Mouse (Mus musculus): ENCODE data around the gene Slc28a2.
"Not testable (repeated sequence)": the region's sequence is repeated elsewhere in the genome, so short reads cannot be mapped to it uniquely, and the experiment has no call there.

Slc28a2 gene

DNA sequence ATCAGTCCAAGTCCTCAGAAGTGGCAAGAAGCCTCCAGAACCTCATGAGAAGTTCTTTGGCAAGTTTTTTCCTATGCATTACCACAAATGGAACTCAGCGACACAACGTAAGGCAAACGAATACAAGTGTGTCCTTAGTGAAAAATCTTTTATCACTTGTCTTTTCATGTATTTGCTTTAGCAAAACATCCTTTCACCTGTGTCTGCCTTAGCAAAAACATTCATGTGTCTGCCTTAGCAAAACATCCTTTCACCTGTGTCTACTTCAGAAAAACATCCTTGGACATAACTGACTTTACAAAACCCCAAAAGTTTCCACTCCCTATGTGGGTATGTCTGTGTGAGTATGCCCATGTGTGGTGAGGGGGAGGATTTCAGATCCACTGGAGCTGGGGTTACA is 42.9 kb downstream of the Slc28a2 start:
- DNase-seq: no peak

DNA sequence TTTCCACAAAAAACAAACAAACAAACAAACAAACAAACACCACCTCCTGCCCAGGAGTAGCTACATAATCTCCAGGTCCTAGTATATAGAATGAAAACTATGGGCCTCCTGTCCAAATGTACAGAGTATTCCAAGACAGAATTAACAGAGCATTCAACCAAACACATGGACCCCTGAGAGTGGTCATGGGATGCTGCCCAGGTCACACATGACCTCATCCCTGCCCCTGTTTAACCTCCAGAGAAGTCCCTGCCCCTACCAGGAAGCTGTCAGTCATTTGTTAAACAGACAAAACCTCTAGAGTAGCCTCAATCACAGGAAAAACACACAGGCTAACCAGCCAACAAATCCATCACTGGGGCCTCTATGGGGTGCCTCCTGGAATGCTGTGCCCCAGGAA is 50.3 kb downstream of the Slc28a2 start:
- no peak for DNase-seq

DNA sequence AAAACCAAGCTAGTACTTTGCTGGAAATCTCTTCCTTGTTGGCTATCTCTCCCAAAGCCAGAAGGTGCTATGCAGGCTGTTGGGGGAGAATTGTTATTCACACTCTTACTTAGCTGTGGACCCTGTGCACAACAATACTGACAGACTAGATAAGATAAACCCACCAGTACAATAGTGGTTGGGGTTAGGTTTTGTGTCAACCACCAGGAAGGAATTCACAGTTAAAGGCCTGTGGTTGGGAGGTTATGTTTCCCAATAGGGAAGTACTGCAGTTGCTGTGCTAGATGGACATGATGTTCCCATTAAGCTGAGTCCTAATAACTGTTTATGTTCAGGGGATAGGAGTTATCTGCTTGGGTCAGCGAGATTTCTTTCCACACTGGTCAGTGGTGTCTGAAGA is 57.5 kb downstream of the Slc28a2 start:
- not testable (repeated sequence) for DNase-seq

DNA sequence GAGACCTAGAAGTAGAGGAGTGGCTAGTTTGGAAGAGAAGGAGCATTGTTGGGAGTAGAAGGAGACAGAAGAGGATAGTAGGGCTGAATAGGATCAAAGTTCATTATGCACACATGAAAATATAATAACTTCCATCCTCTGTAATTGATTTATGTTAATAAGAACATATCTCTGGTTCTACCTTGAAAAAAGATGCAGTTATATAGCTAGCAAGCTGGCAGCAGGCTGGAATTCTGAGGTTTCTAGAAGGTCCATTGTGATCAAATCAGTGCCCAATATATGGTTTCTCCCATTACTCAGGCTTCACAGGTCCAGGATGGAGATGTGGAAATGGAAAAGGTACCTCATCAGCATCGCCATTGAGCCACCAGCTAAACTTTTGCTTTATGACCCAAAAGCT is 58.4 kb downstream of the Slc28a2 start, which contains the start of gene Gm14085:
Gm14085 (plus strand) TSS at position 301 of the 400 bp plus-strand sequence.
- no peak for DNase-seq

DNA sequence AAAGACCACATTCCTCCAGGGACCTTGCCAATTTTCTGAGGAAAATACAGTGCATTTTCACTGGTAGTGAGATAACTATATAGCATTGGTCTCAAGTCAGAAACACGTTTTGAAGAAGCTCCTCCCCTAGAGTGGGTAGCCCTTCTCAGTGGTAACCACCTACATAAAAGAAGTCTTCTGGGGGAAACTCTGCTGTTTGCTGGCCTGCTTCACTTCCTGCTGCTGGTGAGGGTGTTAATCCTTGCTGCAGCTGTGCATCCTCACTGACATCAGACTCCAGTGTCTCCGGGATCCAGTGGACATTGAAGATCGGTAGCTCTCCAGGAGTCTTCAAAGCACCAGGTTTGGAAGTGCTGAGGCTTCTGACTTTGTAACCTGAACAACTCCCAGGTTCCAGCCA is 59.4 kb downstream of the Slc28a2 start:
- not testable (repeated sequence) for DNase-seq

DNA sequence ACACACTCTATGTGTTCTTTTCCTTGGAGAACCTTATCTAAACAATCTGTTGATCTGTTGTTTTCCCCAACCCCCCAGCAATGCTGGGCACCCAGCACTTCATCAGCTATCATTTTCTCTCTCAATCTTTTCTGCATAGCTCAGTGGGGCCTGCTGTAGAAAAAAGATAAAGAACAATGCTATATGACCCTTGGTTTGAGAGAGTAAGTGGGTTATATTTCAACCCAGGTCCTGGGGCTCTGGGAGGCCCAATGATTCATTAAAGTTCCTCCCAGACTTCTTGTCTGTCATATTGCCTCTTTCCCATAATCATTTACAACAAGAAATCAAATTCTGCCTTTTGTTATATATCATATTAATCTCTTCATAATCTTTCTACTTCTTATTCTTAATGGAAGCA is 59.8 kb downstream of the Slc28a2 start:
- not testable (repeated sequence) for DNase-seq

DNA sequence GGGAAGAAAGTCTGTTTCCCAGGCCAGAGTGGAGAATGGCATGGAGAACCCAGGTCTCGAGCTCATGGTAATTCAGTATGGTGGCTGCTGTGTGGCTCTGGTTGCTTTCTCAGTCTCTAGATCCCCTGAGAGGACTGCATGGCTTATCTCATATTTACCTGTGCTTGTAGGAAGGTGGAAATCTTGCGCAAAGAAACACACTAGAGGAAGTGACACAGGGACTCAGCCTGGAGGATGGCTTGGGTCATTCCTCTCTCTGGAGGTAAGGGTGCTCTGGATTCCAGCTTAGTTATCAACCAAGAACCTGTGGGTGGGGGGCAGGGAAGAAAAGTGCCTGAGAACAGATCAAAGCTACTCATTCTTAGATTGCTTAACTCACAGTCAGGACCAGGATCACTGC is 60.4 kb downstream of the Slc28a2 start:
- no peak for DNase-seq
